Mouse (Mus musculus): ENCODE data around the gene Ly6g5c. TPM values are rescaled to one million over a fixed set of nuclear protein-coding genes. Genes with fewer than 3 reads are reported as not detected.
A peak's percentile ranks its signal among the peaks of the same experiment; 100 is the strongest.

Ly6g5c gene
- polyA plus RNA-seq, 2 experiments: not detected

DNA sequence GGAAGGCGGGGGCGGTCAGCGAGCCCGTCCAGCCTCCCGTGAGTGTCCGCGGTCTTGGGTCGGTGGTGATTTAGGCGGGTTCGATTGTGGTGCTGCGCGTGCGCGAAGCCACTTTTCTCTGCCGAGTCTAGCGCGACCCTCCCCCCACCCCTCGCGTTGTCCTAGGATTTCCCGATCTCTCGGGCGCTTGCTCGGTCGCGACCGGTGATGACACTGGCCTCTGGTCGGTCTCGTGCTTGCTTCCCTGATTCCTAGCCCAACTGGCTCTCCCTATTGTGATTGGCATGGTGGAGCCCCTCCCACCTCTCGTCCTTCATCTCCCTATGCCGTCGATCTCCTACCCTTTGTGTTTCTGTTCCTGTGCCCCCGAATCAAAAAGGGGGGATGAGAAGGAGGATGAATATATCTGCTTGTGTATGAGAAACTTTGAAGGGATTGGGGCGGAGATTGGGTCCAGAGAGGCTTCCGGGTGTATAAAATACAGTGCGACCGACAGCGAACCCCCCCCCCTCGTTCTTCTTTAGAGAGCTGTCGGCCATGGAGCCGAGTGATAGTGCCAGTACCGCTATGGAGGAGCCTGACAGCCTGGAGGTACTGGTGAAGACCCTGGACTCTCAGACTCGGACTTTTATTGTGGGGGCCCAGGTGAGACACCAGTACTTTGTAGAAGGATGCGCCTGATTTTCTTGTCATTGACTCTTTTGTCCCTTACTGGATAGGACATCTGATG, 27.7 kb downstream of the Ly6g5c start:
- 1% methylated on average over 26 of the region's 43 CpGs for WGBS
- TF ChIP-seq POLR2A (IDR thresholded peaks at IDR 0.05; ENCODE audit: borderline replicate concordance, extremely low read depth, insufficient read depth, insufficient read length): 0 out of 2 replicates have a peak, but pooled peaks have one; percentile 2
- DNase-seq (ENCODE audit: low spot score) (no peak), ATAC-seq (ENCODE audit: low FRiP score, low read depth) (peak; percentile 56)
- peak overlapping the region; percentile 88 for H3K27ac ChIP-seq (replicated peaks; ENCODE audit: low read depth, low read length)
- H3K27me3 ChIP-seq (ENCODE audit: control insufficient read depth, insufficient read depth, low read length): no peaks in the 10 kb centered on the region
- H3K36me3 ChIP-seq (ENCODE audit: control insufficient read depth, insufficient read depth, low read length): peaks cover 28% of the 10 kb centered on the region
- no peaks in the 10 kb centered on the region for H3K9me3 ChIP-seq (ENCODE audit: control insufficient read depth, low read length)
- peak overlapping the region; percentile 81 for H3K9ac ChIP-seq (ENCODE audit: low read depth, low read length, severe bottlenecking)
- peak overlapping the region; percentile 73 for H3K4me2 ChIP-seq (replicated peaks; ENCODE audit: low read depth, low read length, severe bottlenecking)
- peak overlapping the region; percentile 73 for H3K4me3 ChIP-seq (replicated peaks; ENCODE audit: low read length)
- H3K4me1 ChIP-seq (ENCODE audit: control insufficient read depth, insufficient read depth, low read length): peaks cover 9% of the 10 kb centered on the region; the same call in 1 of the 2 replicates

DNA sequence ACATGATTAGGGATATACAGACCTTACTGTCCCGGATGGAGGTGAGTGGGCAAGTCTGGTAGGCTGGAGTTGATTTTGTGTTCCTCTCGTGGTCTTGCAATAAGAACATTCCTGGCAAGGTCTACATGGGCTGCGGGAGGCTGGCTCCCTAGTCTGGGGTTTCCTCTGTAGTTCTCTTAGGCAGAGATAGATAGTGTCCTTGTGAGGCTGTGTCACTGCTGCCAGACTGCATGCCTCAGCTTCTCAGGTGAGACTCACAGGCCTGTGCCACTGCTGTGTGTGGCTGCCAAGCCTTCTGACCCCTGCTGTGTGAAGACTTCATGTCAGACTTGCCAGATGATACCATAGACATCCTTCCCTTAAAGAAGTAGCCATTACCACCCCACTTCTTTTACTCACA, 31.2 kb downstream of the Ly6g5c start:
- peaks cover 9% of the 10 kb centered on the region; the same call in 1 of the 2 replicates for H3K4me1 ChIP-seq (ENCODE audit: control insufficient read depth, insufficient read depth, low read length)
- peaks cover 63% of the 10 kb centered on the region for H3K36me3 ChIP-seq (ENCODE audit: control insufficient read depth, insufficient read depth, low read length)

DNA sequence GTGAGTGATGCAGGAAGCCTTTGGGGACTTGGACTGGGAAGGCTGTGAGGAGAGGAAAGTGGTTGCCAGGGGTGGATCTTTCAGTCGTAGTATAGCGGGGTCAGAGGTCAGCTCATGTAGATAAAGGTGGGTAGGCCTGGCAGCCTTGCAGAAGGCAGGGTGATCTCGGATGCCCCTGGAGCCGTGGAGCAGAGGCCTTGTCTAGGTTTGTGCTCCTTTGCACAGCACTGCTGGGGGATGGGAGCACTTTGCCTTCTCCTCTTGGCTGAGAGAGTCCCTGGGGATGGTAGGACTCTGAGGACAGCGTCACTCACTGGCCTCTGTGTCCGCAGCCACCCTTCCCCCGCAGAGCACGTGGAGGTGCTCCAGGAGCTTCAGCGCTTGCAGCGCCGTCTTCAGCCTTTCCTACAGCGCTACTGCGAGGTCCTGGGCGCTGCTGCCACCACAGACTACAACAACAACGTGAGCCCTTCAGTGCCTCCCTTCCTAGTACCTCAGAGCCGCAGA, 32.5 kb downstream of the Ly6g5c start:
- no peak overlapping the region for H3K9ac ChIP-seq (ENCODE audit: low read depth, low read length, severe bottlenecking)
- no peak for ATAC-seq (ENCODE audit: low FRiP score, low read depth)
- no peaks in the 10 kb centered on the region for H3K9me3 ChIP-seq (ENCODE audit: control insufficient read depth, low read length)
- H3K27ac ChIP-seq (replicated peaks; ENCODE audit: low read depth, low read length): no peak overlapping the region
- H3K27me3 ChIP-seq (ENCODE audit: control insufficient read depth, insufficient read depth, low read length): no peaks in the 10 kb centered on the region
- 84% methylated on average over 16 of the region's 16 CpGs for WGBS
- no peak overlapping the region for H3K4me2 ChIP-seq (replicated peaks; ENCODE audit: low read depth, low read length, severe bottlenecking)
- H3K4me3 ChIP-seq (replicated peaks; ENCODE audit: low read length): no peak overlapping the region
- H3K4me1 ChIP-seq (ENCODE audit: control insufficient read depth, insufficient read depth, low read length): peaks cover 9% of the 10 kb centered on the region; the same call in 1 of the 2 replicates
- TF ChIP-seq POLR2A (IDR thresholded peaks at IDR 0.05; ENCODE audit: borderline replicate concordance, extremely low read depth, insufficient read depth, insufficient read length): no peak
- DNase-seq (ENCODE audit: low spot score): no peak
- H3K36me3 ChIP-seq (ENCODE audit: control insufficient read depth, insufficient read depth, low read length): peaks cover 76% of the 10 kb centered on the region

More for the DNA sequence above, 31.2 kb downstream of the Ly6g5c start:
- H3K9me3 ChIP-seq (ENCODE audit: control insufficient read depth, low read length): no peaks in the 10 kb centered on the region
- 87% methylated on average over 3 of the region's 3 CpGs for WGBS
- H3K9ac ChIP-seq (ENCODE audit: low read depth, low read length, severe bottlenecking): no peak overlapping the region
- no peak overlapping the region for H3K27ac ChIP-seq (replicated peaks; ENCODE audit: low read depth, low read length)
- DNase-seq (ENCODE audit: low spot score) (no peak), ATAC-seq (ENCODE audit: low FRiP score, low read depth) (no peak)
- TF ChIP-seq POLR2A (IDR thresholded peaks at IDR 0.05; ENCODE audit: borderline replicate concordance, extremely low read depth, insufficient read depth, insufficient read length): no peak
- no peak overlapping the region for H3K4me2 ChIP-seq (replicated peaks; ENCODE audit: low read depth, low read length, severe bottlenecking)
- H3K27me3 ChIP-seq (ENCODE audit: control insufficient read depth, insufficient read depth, low read length): no peaks in the 10 kb centered on the region
- no peak overlapping the region for H3K4me3 ChIP-seq (replicated peaks; ENCODE audit: low read length)

DNA sequence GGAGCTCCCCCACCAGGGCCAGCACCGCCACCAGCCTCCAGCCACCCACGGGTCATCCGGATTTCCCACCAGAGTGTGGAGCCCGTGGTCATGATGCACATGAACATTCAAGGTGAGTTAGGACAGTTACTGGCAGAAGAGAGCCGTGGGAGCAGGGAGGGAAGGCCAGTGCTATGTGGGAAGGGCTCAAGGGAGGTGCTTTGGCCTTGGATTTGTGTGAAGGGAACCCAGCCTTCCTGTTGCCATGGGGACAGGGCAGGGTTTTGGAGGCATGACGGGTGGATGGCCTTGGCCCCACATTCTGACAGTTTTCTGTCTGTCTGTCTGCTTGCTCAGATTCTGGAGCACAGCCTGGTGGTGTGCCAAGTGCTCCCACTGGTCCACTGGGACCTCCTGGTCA, 33.9 kb downstream of the Ly6g5c start:
- Histone ChIP-seq H3K4me3 (replicated peaks; ENCODE audit: low read length) (no peak overlapping the region), H3K9ac (ENCODE audit: low read depth, low read length, severe bottlenecking) (no peak overlapping the region), H3K9me3 (ENCODE audit: control insufficient read depth, low read length) (no peaks in the 10 kb centered on the region), H3K27ac (replicated peaks; ENCODE audit: low read depth, low read length) (no peak overlapping the region), H3K27me3 (ENCODE audit: control insufficient read depth, insufficient read depth, low read length) (no peaks in the 10 kb centered on the region), H3K36me3 (ENCODE audit: control insufficient read depth, insufficient read depth, low read length) (peaks cover 90% of the 10 kb centered on the region), H3K4me2 (replicated peaks; ENCODE audit: low read depth, low read length, severe bottlenecking) (no peak overlapping the region), H3K4me1 (ENCODE audit: control insufficient read depth, insufficient read depth, low read length) (0 out of 2 replicates have a peak, but pooled peaks cover 3% of the 10 kb centered on the region)
- WGBS: 90% methylated on average over 6 of the region's 6 CpGs
- no peak for DNase-seq (ENCODE audit: low spot score)
- ATAC-seq (ENCODE audit: low FRiP score, low read depth): no peak
- TF ChIP-seq POLR2A (IDR thresholded peaks at IDR 0.05; ENCODE audit: borderline replicate concordance, extremely low read depth, insufficient read depth, insufficient read length): no peak

DNA sequence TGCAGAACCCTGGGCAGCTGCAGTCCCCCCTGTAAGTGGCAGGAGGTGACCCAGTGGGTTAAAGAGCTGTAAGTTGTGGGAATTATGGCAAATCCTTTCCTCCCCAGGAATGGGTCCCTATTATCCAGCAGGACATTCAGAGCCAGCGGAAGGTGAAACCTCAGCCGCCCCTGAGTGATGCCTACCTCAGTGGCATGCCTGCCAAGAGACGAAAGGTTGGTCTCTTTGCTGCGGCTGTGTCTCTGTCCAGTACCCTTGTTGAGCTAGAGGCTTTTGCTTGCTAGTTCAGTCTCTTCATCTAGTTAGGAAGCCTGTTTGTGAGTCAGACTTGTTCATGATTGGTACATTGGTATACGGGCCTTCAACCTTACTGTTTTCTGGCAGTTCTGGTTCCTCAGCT, 38.1 kb downstream of the Ly6g5c start:
- WGBS: 85% methylated on average over 5 of the region's 5 CpGs
- no peak overlapping the region for H3K4me3 ChIP-seq (replicated peaks; ENCODE audit: low read length)
- no peak for TF ChIP-seq POLR2A (IDR thresholded peaks at IDR 0.05; ENCODE audit: borderline replicate concordance, extremely low read depth, insufficient read depth, insufficient read length)
- H3K4me2 ChIP-seq (replicated peaks; ENCODE audit: low read depth, low read length, severe bottlenecking): no peak overlapping the region
- H3K27ac ChIP-seq (replicated peaks; ENCODE audit: low read depth, low read length): no peak overlapping the region
- no peaks in the 10 kb centered on the region for H3K9me3 ChIP-seq (ENCODE audit: control insufficient read depth, low read length)
- H3K9ac ChIP-seq (ENCODE audit: low read depth, low read length, severe bottlenecking): no peak overlapping the region
- DNase-seq (ENCODE audit: low spot score) (no peak), ATAC-seq (ENCODE audit: low FRiP score, low read depth) (no peak)
- peaks cover 99% of the 10 kb centered on the region for H3K36me3 ChIP-seq (ENCODE audit: control insufficient read depth, insufficient read depth, low read length)
- no peaks in the 10 kb centered on the region for H3K27me3 ChIP-seq (ENCODE audit: control insufficient read depth, insufficient read depth, low read length)
- H3K4me1 ChIP-seq (ENCODE audit: control insufficient read depth, insufficient read depth, low read length): no peaks in the 10 kb centered on the region
